Mouse (Mus musculus): Measurements from ENCODE around the gene Ndufaf2.

DNA sequence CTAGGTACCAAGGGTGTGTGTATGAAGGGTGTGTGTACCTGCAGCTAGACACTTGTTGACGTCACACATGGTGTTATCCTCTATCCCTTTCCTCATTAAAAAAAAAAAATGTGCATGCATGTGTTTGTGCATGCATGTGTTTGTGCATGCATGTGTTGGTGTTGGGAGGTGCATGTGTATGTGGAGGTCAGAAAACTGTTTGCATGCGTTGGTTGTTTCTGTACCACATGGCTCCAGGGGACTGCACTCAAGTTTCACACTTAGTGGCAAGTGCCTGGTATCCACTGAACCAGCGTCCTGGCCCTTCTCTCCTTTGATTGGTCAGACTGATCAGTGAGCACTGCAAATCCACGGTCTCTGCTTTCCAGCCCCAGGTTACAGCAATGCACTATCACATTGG, 71.7 kb downstream of the Ndufaf2 start:
- TF ChIP-seq CTCF (conservative IDR thresholded peaks at IDR 0.05; ENCODE audit: low read length) (no peak), POU5F1 (IDR thresholded peaks at IDR 0.05; ENCODE audit: borderline replicate concordance, low read length) (no peak), NANOG (IDR thresholded peaks at IDR 0.05; ENCODE audit: borderline replicate concordance, low read length) (no peak)

Measured in E14TG2a.4 (cell line).